In the genomic region with DNA sequence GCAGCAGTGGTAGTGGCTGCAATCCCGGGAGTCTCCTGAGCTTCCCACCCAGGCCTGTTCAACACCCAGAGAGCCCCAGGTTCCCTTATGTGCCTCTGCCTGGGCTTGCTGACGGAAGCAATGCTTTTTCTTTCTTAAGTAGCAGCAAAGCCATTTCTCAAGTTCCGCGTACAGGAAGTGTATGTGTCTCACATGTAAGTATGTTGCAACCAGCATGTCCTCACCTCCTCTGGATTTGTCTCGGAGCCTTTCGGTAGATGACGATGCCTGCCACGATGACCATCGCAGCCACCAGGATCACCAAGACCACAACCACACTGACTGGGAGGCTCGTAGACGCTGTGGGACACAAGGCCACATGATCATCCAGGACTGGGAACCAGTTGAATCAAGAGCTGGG, we compare ENCODE assay signal across 34 mouse cellular contexts. TPM values are rescaled to one million over a fixed set of nuclear protein-coding genes. Genes with fewer than 3 reads are reported as not detected.
DNase-seq lines count a peak whose midpoint lies in the region; ATAC-seq and TF ChIP-seq lines count a peak whose summit lies in the region.
"Had no signal": no experiment of that assay in that cellular context is flagged by ENCODE, and none has a peak within 500 bp of the region (broad histone marks: within the 10 kb centered on the region; RNA-seq: fewer than 3 reads in every experiment).

No protein-coding gene starts in this region.

- H3K36me3 ChIP-seq in liver, postnatal 0 days (replicated peaks; ENCODE audit: insufficient read depth, low read length): no peaks in the 10 kb centered on the region
- H3K36me3 ChIP-seq: midbrain, embryonic 15.5 days had no signal

- H3K4me1 ChIP-seq in liver, postnatal 0 days (ENCODE audit: insufficient read depth): no peaks in the 10 kb centered on the region
- H3K4me1 ChIP-seq in bone marrow, adult 2 months (ENCODE audit: control insufficient read depth, insufficient read depth, low read length): peaks cover 3% of the 10 kb centered on the region
- H3K4me1 ChIP-seq: forebrain, embryonic 13.5 days; limb, embryonic 13.5 days; midbrain, embryonic 15.5 days; neural tube, embryonic 15.5 days had no signal

- H3K9ac ChIP-seq in liver, postnatal 0 days (replicated peaks): no peak overlapping the region
- H3K9ac ChIP-seq: forebrain, embryonic 13.5 days; limb, embryonic 13.5 days; midbrain, embryonic 15.5 days; neural tube, embryonic 15.5 days had no signal

- H3K27me3 ChIP-seq in liver, postnatal 0 days (ENCODE audit: insufficient read depth, low read length): no peaks in the 10 kb centered on the region
- H3K27me3 ChIP-seq: forebrain, embryonic 13.5 days; limb, embryonic 13.5 days; midbrain, embryonic 15.5 days; neural tube, embryonic 15.5 days had no signal

- TF ChIP-seq CTCF in liver, postnatal 0 days (IDR thresholded peaks at IDR 0.05; ENCODE audit: low read depth): no peak
- TF ChIP-seq CTCF in bone marrow, adult 2 months (IDR thresholded peaks at IDR 0.05; ENCODE audit: control insufficient read depth, insufficient read depth, low read length): no peak

- TF ChIP-seq EP300 in liver, postnatal 0 days (IDR thresholded peaks at IDR 0.05; ENCODE audit: low read depth): no peak; the same call in 1 of the 2 replicates

- H3K4me3 ChIP-seq in liver, postnatal 0 days (ENCODE audit: low read depth, low read length): no peak overlapping the region
- no peak overlapping the region for H3K4me3 ChIP-seq in bone marrow, adult 2 months (replicated peaks; ENCODE audit: control insufficient read depth, low read depth, low read length)
- H3K4me3 ChIP-seq: forebrain, embryonic 13.5 days; gastrocnemius, adult 2 months; limb, embryonic 13.5 days; midbrain, embryonic 15.5 days; neural tube, embryonic 15.5 days had no signal

- TF ChIP-seq POLR2A in bone marrow, adult 2 months (IDR thresholded peaks at IDR 0.05; ENCODE audit: borderline replicate concordance, control insufficient read depth, low read depth, low read length): no peak

- ATAC-seq in liver, postnatal 0 days: peak; percentile 70
- ATAC-seq in hematopoietic stem cell, adult 5-6 weeks (replicated peaks in 1 of 2; ENCODE audit: insufficient read depth in 1 of 2, low FRiP score in 2 of 2, low TSS enrichment in 1 of 2, low read depth in 1 of 2, poor library complexity in 2 of 2, severe bottlenecking in 2 of 2): peak; percentile 60 to 72; a peak in 3 of 4 replicates
- ATAC-seq in monocyte, adult 5-6 weeks (replicated peaks; ENCODE audit: insufficient number of reproducible peaks, low FRiP score, low TSS enrichment, poor library complexity, severe bottlenecking): peak; percentile 86
- ATAC-seq in CD4-positive, CD25-positive, alpha-beta regulatory T cell, adult 4 months: no peak
- ATAC-seq: activated CD4-positive, CD25-positive, alpha-beta regulatory T cell, adult 4 months; forebrain, embryonic 13.5 days; hindbrain, postnatal 0 days; intestine, embryonic 16.5 days; midbrain, embryonic 15.5 days had no signal

- no peaks in the 10 kb centered on the region for H3K9me3 ChIP-seq in liver, postnatal 0 days (ENCODE audit: low read length)
- H3K9me3 ChIP-seq: forebrain, embryonic 13.5 days; limb, embryonic 13.5 days; midbrain, embryonic 15.5 days; neural tube, embryonic 15.5 days had no signal

- peak overlapping the region; percentile 57; the same call in 1 of the 2 replicates for H3K27ac ChIP-seq in liver, postnatal 0 days (ENCODE audit: low read depth)
- H3K27ac ChIP-seq in bone marrow, adult 2 months (ENCODE audit: control insufficient read depth, insufficient read depth, low read depth, low read length, poor library complexity): peak overlapping the region; percentile 92
- H3K27ac ChIP-seq: forebrain, embryonic 13.5 days; gastrocnemius, adult 2 months; hindbrain, postnatal 0 days; limb, embryonic 13.5 days; midbrain, embryonic 15.5 days; neural tube, embryonic 15.5 days had no signal

- H3K4me2 ChIP-seq in liver, postnatal 0 days (ENCODE audit: low read depth, low read length): 0 out of 2 replicates have a peak overlapping the region, but pooled peaks have one; percentile 9
- H3K4me2 ChIP-seq: forebrain, embryonic 13.5 days; heart, embryonic 11.5 days; limb, embryonic 13.5 days; midbrain, embryonic 15.5 days; neural tube, embryonic 15.5 days had no signal

- peak; percentile 51 for DNase-seq in liver, postnatal 0 days
- DNase-seq in liver: no peak
- no peak for DNase-seq in frontal cortex, postnatal 36 days (ENCODE audit: low spot score in 2 of 2)
- DNase-seq: adrenal gland, adult 8-10 months; B cell, adult 2 months; cerebellum, adult 8-10 months; cerebellum, postnatal 36 days; gastrocnemius, adult 2 months; heart, adult 11 months; kidney, postnatal 36 days; lung, adult 18-20 months; thymus, adult 2 months had no signal

- 67% methylated on average over 11 of the region's 11 CpGs for WGBS in liver, postnatal 0 days (ENCODE audit: insufficient replicate concordance)
- 36% methylated on average over 11 of the region's 11 CpGs for WGBS in bone marrow, adult 2 months

RNA-seq across cellular contexts. Expression of a gene that starts 6.0 kb away (rescaled TPM):
- polyA plus RNA-seq in liver, postnatal 0 days (2015; fragmentation: Nextera tagmentation; extraction: Ambion mirVana): not detected in 2 replicates
- polyA plus RNA-seq in bone marrow, adult 2 months (2011; ENCODE audit: insufficient read depth, insufficient read length, low replicate concordance, missing spikeins): not detected in 2 replicates
- total RNA-seq in hematopoietic stem cell, adult 5-6 weeks (2017): 1.1 TPM in 1 of 2 replicates, not detected in the other
- 1.5 TPM in 1 of 3 replicates, not detected in the others for total RNA-seq in monocyte, adult 5-6 weeks (2017)
- polyA plus RNA-seq in CD4-positive, CD25-positive, alpha-beta regulatory T cell, adult 4 months (2017; shearing (Covaris generic)): 1 to 10 TPM in 1 of 2 experiments, under 1 TPM in 1; 0.46 to 1.6 TPM
- total RNA-seq: gastrocnemius, adult 2 months; MEL had no signal
- polyA plus RNA-seq: intestine, embryonic 16.5 days had no signal

RNA-seq across cellular contexts. Expression of a gene that starts 7.9 kb away (rescaled TPM):
- polyA plus RNA-seq in liver, postnatal 0 days (2015; fragmentation: Nextera tagmentation; extraction: Ambion mirVana): 1.2 and 1.8 TPM in 2 replicates
- polyA plus RNA-seq in bone marrow, adult 2 months (2011; ENCODE audit: insufficient read depth, insufficient read length, low replicate concordance, missing spikeins): 17.9 and 55.1 TPM in 2 replicates
- 5.7 and 14.3 TPM in 2 replicates for total RNA-seq in hematopoietic stem cell, adult 5-6 weeks (2017)
- total RNA-seq in monocyte, adult 5-6 weeks (2017): 10.2 to 54.2 TPM (median 40.8 TPM) in 3 replicates
- 10 to 100 TPM; 14.0 to 17.8 TPM for polyA plus RNA-seq in CD4-positive, CD25-positive, alpha-beta regulatory T cell, adult 4 months (2017; shearing (Covaris generic))

RNA-seq across cellular contexts. Expression of a gene that starts 40.9 kb away (rescaled TPM):
- polyA plus RNA-seq in liver, postnatal 0 days (2015; fragmentation: Nextera tagmentation; extraction: Ambion mirVana): not detected in 2 replicates
- polyA plus RNA-seq in bone marrow, adult 2 months (2011; ENCODE audit: insufficient read depth, insufficient read length, low replicate concordance, missing spikeins): 13.7 TPM in 1 of 2 replicates, not detected in the other
- total RNA-seq in hematopoietic stem cell, adult 5-6 weeks (2017): not detected in 2 replicates
- total RNA-seq in monocyte, adult 5-6 weeks (2017): not detected in 3 replicates
- polyA plus RNA-seq in CD4-positive, CD25-positive, alpha-beta regulatory T cell, adult 4 months (2017; shearing (Covaris generic)): 1 to 10 TPM; 3.7 to 6.1 TPM
- total RNA-seq: adrenal gland, adult 8-10 months; gastrocnemius, adult 2 months; hindbrain, postnatal 0 days; layer of hippocampus, adult 8-10 months; left cerebral cortex, adult 18-20 months; left cerebral cortex, postnatal 25 days; megakaryocyte-erythroid progenitor cell, adult 5-6 weeks; MEL had no signal
- polyA plus RNA-seq: brain, embryonic 14.5 days; embryonic facial prominence, embryonic 14.5 days; forebrain, embryonic 13.5 days; heart, embryonic 11.5 days; heart, postnatal 0 days; hindbrain, embryonic 11.5 days; hindbrain, postnatal 0 days; intestine, embryonic 16.5 days; midbrain, embryonic 15.5 days; neural tube, embryonic 15.5 days; stomach, embryonic 16.5 days had no signal

RNA-seq across cellular contexts. Expression of a gene that starts 51.7 kb away (rescaled TPM):
- polyA plus RNA-seq in liver, postnatal 0 days (2015; fragmentation: Nextera tagmentation; extraction: Ambion mirVana): 10.5 and 10.7 TPM in 2 replicates
- polyA plus RNA-seq in bone marrow, adult 2 months (2011; ENCODE audit: insufficient read depth, insufficient read length, low replicate concordance, missing spikeins): 10.4 and 27.2 TPM in 2 replicates
- 11.9 and 22.5 TPM in 2 replicates for total RNA-seq in hematopoietic stem cell, adult 5-6 weeks (2017)
- total RNA-seq in monocyte, adult 5-6 weeks (2017): 27.4 to 31.4 TPM (median 27.6 TPM) in 3 replicates
- polyA plus RNA-seq in CD4-positive, CD25-positive, alpha-beta regulatory T cell, adult 4 months (2017; shearing (Covaris generic)): 10 to 100 TPM; 28.8 to 33.0 TPM

RNA-seq across cellular contexts. Expression of a gene that starts 52.0 kb away (rescaled TPM):
- polyA plus RNA-seq in liver, postnatal 0 days (2015; fragmentation: Nextera tagmentation; extraction: Ambion mirVana): 14.2 and 16.0 TPM in 2 replicates
- 16.7 and 17.5 TPM in 2 replicates for polyA plus RNA-seq in bone marrow, adult 2 months (2011; ENCODE audit: insufficient read depth, insufficient read length, low replicate concordance, missing spikeins)
- total RNA-seq in hematopoietic stem cell, adult 5-6 weeks (2017): 38.0 and 43.5 TPM in 2 replicates
- 16.3 to 28.9 TPM (median 26.9 TPM) in 3 replicates for total RNA-seq in monocyte, adult 5-6 weeks (2017)
- 10 to 100 TPM; 29.2 to 52.0 TPM for polyA plus RNA-seq in CD4-positive, CD25-positive, alpha-beta regulatory T cell, adult 4 months (2017; shearing (Covaris generic))
